Mouse (Mus musculus): ENCODE results near the gene Gm21190.
"Not testable (repeated sequence)": the region's sequence is repeated elsewhere in the genome, so short reads cannot be mapped to it uniquely, and the experiment has no call there.

Gm21190 gene

GRCm38 (mm10) chr5:15529122-15529521, at the start of gene Gm21190:
TSS of gene Gm21190 (minus strand) at chr5:15529222.
- DNase-seq = not testable (repeated sequence)

GRCm38 (mm10) chr5:15577033-15577432, 48.0 kb upstream of the Gm21190 start, which contains the start of gene Gm21083:
TSS of gene Gm21083 (plus strand) at chr5:15577333.
- not testable (repeated sequence) for DNase-seq

DNA sequence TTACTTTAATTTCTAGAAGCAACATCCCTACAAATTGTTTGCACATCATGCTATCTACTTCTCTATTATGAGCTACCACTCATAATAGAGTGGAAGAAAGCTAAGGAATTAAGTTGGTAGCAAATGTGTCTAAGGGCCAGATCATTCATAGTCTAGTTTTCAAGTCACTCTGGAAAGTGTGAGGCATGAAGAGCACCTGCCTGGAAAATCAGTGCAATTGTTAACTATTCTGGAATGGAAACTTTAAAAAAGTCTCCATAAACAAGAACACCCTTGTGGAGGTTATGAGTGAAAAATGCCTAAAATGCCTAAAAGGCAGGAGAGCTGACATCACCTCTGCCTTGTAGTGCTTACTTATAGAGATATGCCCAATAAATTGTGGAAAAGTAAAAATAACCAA, 44.7 kb upstream of the Gm21190 start:
- DNase-seq = not testable (repeated sequence)

- not testable (repeated sequence) for DNase-seq
Observed at GRCm38 (mm10) chr5:15561425-15562264, 32.6 kb upstream of the Gm21190 start.

- DNase-seq = not testable (repeated sequence)
Observed at GRCm38 (mm10) chr5:15558654-15559053, 29.6 kb upstream of the Gm21190 start.

DNA sequence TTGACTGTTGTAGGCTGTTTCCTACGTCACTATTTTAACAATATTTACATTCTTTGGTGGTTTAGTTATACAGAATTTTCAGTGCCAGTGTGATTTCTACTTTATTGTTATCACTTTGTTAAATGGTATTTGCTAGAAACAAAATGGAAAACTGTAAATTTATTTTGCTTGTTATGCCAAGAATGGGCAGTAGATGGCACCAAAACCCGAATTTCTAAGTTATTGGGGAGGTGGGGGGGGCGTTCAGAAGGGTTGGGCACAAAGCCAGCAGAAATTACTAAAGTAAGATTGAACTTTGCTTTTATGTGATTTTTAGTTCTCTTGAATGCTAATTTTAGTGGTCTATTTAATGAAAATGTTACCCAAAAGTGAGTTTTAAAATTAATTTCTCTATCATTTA, 20.6 kb upstream of the Gm21190 start:
- DNase-seq = not testable (repeated sequence)

DNA sequence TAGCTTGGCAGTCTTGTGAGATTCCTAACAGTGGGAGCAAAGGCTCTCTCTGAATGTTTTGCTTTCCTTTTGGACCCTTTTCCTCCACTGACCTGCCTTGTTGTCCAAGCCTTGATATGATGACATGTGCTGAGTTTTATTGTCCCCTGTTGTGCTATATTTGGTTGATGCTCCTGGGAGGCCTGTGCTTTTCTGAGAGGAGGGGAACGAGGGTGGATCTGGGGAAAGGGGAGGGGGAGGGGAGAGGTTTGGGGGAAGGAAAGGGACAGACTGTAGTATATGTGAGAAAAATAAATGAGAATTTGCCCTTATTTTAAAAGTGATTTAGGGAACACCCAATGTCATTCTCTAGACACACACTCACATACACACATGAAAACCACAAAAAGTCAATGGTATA, 20.1 kb upstream of the Gm21190 start:
- DNase-seq = not testable (repeated sequence)

DNA sequence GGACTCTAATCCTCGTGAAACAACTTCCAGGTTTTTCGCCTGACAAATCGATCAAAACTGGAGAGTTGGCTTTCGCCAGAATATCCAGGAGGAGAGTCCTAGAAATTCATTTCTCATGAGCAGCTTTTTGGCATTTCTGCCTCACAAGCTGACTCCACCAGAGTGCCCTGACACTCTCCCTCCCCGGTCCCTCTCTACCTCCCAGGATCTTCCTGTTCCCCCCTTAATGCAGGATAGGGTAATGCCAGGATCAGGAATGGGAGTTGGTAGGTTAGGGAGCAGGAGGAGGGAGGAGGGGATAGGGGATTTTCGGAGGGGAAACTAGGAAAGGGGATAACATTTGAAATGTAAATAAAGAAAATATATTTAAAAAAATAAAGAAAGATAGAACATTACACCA, 19.6 kb upstream of the Gm21190 start:
- not testable (repeated sequence) for DNase-seq

- DNase-seq = not testable (repeated sequence)
Observed at GRCm38 (mm10) chr5:15522470-15522869, 6.6 kb downstream of the Gm21190 start.

GRCm38 (mm10) chr5:15522028-15522427, 7.0 kb downstream of the Gm21190 start:
- DNase-seq = not testable (repeated sequence)

DNA sequence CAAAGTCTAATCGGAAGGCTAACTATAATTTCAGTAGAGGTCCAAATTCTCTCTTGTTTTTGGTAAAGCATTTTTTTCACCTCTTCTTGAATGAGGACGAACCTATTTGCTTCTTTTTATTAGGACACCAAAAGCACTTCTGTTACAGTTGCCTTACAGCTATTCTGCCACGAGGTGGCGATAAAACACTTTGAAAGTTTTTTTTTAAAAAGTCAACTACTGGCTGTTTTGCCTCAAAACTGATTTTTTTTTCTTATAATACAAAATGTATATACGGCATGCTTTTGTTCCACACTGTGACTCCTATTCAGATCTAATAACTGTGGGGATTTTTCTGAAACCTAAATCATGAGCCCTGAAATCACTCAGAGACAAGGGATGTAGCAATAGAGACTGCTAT, 8.6 kb downstream of the Gm21190 start:
- not testable (repeated sequence) for DNase-seq

DNA sequence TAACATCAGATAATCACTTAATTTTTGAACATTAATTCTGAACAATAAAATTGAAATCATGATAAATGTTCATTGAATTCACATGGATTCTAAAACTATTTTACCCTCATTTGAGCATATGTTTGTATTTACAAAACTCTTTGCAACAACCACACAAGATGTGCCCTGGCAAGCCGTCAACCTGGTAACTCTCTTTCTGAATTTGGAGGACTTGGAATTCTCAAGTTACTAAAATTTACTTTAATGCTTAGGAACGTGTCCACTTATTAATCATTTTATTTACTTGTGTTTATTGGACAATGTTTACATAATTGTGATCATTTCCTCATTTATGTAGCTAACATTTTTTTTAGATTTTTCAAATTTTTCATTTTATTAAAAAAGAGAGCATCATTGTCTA, 11.9 kb downstream of the Gm21190 start:
- not testable (repeated sequence) for DNase-seq

- not testable (repeated sequence) for DNase-seq
Observed at GRCm38 (mm10) chr5:15512236-15512635, 16.8 kb downstream of the Gm21190 start.

- DNase-seq = not testable (repeated sequence)
Observed at GRCm38 (mm10) chr5:15509911-15510310, 19.1 kb downstream of the Gm21190 start.

DNA sequence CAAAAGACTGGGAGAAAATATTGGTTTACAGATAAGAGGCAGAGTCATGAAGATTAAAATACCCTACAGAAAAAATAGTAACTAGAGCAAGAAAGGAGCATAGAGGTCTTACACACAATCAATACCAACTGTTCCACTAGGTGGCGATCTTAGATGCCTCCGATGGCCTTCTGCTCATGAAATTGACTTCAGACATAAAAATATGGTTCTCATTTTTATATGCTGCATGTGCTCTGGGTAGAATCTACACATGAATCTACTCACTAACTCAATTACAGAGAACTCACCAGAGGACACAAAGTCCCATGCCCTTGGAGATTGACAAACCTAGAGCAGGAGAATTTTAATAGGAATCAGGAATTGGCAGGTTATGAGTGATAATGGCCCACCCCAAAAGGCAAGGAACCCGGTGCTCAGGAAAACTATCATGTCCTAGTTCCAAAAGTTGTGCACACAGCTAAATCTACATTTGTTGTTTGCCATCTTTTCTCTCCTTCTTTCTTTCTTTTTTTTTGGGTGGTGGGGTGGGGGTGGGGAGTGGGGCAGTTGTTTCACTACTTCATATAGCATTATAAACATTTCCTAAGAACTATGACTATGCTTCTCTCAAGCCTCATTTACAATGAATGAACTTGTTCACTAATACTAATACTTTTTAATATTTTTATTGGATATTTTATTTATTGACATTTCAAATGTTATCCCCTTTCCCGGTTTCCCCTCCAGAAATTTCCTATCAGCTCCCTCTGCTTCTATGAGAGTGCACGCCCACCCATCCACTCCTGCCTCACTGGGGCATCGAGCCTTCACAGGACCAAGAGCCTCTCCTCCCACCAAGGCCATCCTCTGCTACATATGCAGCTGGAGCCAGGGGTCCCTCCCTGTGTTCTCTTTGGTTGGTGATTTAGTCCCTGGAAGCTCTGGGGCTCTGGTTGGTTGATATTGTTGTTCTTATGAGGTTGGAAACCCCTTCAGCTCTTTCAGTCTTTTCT, 20.3 kb downstream of the Gm21190 start:
- DNase-seq = not testable (repeated sequence)

DNA sequence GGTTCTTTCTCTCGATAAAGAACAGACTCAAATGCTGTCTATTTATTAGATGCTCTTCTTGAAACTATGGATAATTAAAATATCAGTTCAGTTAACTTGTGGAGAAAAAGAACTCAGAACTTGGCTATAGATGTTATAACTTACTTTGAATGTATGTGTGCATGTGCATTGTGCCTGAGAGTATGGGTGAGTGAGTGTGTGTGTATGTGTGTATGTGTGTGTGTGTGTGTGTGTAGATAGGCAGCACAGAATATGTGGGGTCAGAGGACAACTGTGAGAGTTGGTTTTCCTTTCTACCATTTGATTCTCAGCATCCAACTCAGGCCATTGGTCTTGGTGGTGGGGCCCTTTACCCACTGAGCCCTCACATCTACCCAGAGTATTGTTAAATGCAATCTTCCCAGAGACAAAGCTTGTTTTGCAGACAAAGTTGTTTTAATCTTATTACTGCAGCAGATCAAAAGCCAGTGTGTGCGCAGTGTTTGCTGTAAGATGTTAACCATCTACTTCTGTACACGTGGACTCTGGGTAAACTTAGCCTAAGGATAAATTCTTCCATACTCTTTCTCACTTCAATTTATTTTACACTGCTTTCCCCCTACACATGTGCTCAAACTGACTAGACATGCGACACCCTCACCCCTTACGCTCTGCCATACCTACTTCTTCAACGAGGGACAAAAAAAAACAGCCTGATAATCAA, 21.1 kb downstream of the Gm21190 start:
- not testable (repeated sequence) for DNase-seq

- DNase-seq = no peak
Observed at GRCm38 (mm10) chr5:15507309-15507619, 21.8 kb downstream of the Gm21190 start.

GRCm38 (mm10) chr5:15506575-15507308, 22.3 kb downstream of the Gm21190 start:
- no peak for DNase-seq

- DNase-seq = not testable (repeated sequence)
Observed at GRCm38 (mm10) chr5:15498774-15499400, 30.1 kb downstream of the Gm21190 start.

- not testable (repeated sequence) for DNase-seq
Observed at GRCm38 (mm10) chr5:15498350-15498749, 30.7 kb downstream of the Gm21190 start.

- not testable (repeated sequence) for DNase-seq
Observed at GRCm38 (mm10) chr5:15490934-15491333, 38.1 kb downstream of the Gm21190 start.

Data from cerebellum, adult 9-10 months (tissue).